Mouse (Mus musculus): ENCODE measurements at regions not wholly inside any gene's neighbourhood (a gene's known extent, or its start where the extent isn't known, plus 50 kb on each side); places are given as distances from the start of the nearest gene placed in this dataset.

DNA sequence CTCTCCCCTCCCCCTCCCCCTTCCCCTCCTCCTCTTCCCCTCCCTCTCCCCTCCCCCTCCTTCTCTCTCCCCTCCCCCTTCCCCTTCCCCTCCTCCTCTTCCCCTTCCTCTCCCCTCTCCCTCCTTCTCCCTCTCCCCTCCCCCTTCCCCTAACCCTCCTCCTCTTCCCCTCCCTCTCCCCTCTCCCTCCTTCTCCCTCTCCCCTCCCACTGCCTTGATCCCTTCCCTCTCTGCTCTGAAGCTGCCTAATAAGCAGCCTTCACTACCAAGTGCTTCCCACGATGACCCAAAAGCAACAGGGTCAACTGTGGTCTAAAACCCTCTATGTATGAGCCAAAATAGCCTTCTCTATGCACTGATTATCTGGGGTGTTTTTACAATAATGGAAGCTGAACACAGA lies 96.4 kb upstream of the Noct start:
- H3K27me3 ChIP-seq (ENCODE audit: control insufficient read depth, insufficient read depth, low read length) = no peaks in the 10 kb centered on the region
- H3K4me2 ChIP-seq (ENCODE audit: low read length) = no peak overlapping the region
- H3K36me3 ChIP-seq (ENCODE audit: control insufficient read depth, insufficient read depth, low read length) = no peaks in the 10 kb centered on the region
- H3K9me3 ChIP-seq (ENCODE audit: control insufficient read depth, low read length) = no peaks in the 10 kb centered on the region
- WGBS = 61% methylated on average over 1 of the region's 1 CpGs
- DNase-seq (no peak), ATAC-seq (ENCODE audit: low FRiP score, low TSS enrichment) (no peak)
- no peak overlapping the region for H3K27ac ChIP-seq (replicated peaks; ENCODE audit: low read depth, low read length)
- no peak overlapping the region for H3K4me3 ChIP-seq (replicated peaks; ENCODE audit: low read depth, low read length)
- no peak overlapping the region for H3K9ac ChIP-seq (replicated peaks; ENCODE audit: low read length)
- H3K4me1 ChIP-seq (ENCODE audit: control insufficient read depth, insufficient read depth, low read length) = no peaks in the 10 kb centered on the region

DNA sequence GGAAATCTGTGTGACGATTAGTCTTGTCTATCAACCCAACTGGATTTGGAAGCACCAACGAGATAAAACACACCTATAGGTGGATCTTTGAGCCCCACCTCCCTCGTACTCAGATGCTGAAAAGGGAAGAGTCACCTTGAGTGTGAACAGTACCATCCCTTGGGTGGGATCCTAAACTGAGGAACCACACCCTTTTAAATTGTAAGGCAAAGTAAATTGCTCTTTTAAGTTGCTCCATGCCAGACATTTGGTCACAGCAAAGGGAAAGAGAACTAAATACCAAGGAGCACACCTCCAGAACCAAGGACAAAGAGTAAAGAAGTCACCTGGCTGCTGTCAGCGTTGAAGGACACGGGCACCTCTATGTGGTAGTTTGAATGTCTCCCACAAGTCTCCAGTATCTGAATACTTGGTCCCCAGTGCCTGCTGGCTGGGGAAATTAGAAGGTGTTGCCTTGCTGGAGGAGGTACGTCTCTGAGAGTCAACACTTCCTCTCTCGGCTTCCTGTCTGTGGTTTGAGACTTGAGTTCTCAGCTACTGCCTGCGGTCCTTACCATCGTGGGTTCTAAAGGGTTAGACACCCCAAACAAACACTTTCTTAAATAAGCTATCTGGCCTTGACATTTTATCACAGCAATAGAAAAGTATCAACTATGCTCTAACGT lies 95.6 kb upstream of the Noct start:
- no peak overlapping the region for H3K9ac ChIP-seq (replicated peaks; ENCODE audit: low read length)
- WGBS = 93% methylated on average over 10 of the region's 10 CpGs
- H3K36me3 ChIP-seq (ENCODE audit: control insufficient read depth, insufficient read depth, low read length) = no peaks in the 10 kb centered on the region
- no peak for ATAC-seq (ENCODE audit: low FRiP score, low TSS enrichment)
- DNase-seq = no peak
- H3K27ac ChIP-seq (replicated peaks; ENCODE audit: low read depth, low read length) = no peak overlapping the region
- H3K4me1 ChIP-seq (ENCODE audit: control insufficient read depth, insufficient read depth, low read length) = no peaks in the 10 kb centered on the region
- H3K4me2 ChIP-seq (ENCODE audit: low read length) = no peak overlapping the region
- no peaks in the 10 kb centered on the region for H3K9me3 ChIP-seq (ENCODE audit: control insufficient read depth, low read length)
- H3K27me3 ChIP-seq (ENCODE audit: control insufficient read depth, insufficient read depth, low read length) = no peaks in the 10 kb centered on the region
- no peak overlapping the region for H3K4me3 ChIP-seq (replicated peaks; ENCODE audit: low read depth, low read length)

DNA sequence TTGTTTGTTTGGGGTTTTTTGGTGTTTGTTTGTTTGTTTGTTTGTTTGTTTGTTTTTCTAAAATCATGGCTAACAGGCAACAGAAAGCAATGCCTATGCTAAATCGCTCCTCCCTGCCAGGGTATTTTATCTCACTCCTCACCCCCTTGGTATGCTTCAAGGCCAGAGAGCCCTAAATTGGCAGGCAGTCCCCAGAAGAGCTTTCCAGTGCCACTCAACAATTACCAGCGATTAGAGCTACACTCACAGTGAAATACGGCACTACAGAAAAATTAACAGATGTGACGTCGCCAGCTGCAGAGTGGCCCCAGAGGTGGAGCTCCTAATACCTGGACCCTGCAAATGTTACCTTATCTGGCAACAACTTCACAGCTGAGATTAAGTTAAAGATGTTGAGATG lies 93.5 kb upstream of the Noct start:
- Histone ChIP-seq H3K4me3 (replicated peaks; ENCODE audit: low read depth, low read length) (no peak overlapping the region), H3K9ac (replicated peaks; ENCODE audit: low read length) (no peak overlapping the region), H3K4me1 (ENCODE audit: control insufficient read depth, insufficient read depth, low read length) (no peaks in the 10 kb centered on the region), H3K9me3 (ENCODE audit: control insufficient read depth, low read length) (no peaks in the 10 kb centered on the region), H3K27ac (replicated peaks; ENCODE audit: low read depth, low read length) (no peak overlapping the region), H3K27me3 (ENCODE audit: control insufficient read depth, insufficient read depth, low read length) (no peaks in the 10 kb centered on the region), H3K36me3 (ENCODE audit: control insufficient read depth, insufficient read depth, low read length) (no peaks in the 10 kb centered on the region), H3K4me2 (ENCODE audit: low read length) (no peak overlapping the region)
- DNase-seq (no peak), ATAC-seq (ENCODE audit: low FRiP score, low TSS enrichment) (no peak)
- 84% methylated on average over 5 of the region's 5 CpGs for whole genome bisulfite sequencing

DNA sequence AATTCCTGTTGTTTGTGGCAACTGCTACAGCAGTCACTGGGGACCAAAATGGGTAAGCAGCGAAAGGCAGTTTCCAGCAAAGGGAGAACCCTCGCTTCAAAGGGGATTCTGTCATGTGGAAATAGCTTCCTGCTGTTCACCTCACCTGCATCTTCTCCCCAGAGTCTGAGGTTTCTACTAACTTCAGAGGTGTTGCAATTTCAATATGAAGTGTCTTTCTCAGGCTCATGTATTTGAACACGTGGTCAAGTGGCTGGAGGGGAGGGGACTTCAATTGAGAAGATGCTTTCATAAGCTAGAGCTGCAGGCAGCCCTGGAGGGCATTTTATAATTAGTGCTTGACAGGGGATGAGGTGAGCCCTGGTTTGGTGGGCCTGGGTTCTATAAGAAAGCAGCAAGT lies 92.9 kb upstream of the Noct start:
- H3K36me3 ChIP-seq (ENCODE audit: control insufficient read depth, insufficient read depth, low read length) = no peaks in the 10 kb centered on the region
- DNase-seq = no peak
- no peak for ATAC-seq (ENCODE audit: low FRiP score, low TSS enrichment)
- no peak overlapping the region for H3K27ac ChIP-seq (replicated peaks; ENCODE audit: low read depth, low read length)
- H3K4me2 ChIP-seq (ENCODE audit: low read length) = no peak overlapping the region
- H3K4me1 ChIP-seq (ENCODE audit: control insufficient read depth, insufficient read depth, low read length) = no peaks in the 10 kb centered on the region
- no peak overlapping the region for H3K4me3 ChIP-seq (replicated peaks; ENCODE audit: low read depth, low read length)
- WGBS = 70% methylated on average over 3 of the region's 3 CpGs
- H3K9me3 ChIP-seq (ENCODE audit: control insufficient read depth, low read length) = no peaks in the 10 kb centered on the region
- H3K9ac ChIP-seq (replicated peaks; ENCODE audit: low read length) = no peak overlapping the region
- no peaks in the 10 kb centered on the region for H3K27me3 ChIP-seq (ENCODE audit: control insufficient read depth, insufficient read depth, low read length)

DNA sequence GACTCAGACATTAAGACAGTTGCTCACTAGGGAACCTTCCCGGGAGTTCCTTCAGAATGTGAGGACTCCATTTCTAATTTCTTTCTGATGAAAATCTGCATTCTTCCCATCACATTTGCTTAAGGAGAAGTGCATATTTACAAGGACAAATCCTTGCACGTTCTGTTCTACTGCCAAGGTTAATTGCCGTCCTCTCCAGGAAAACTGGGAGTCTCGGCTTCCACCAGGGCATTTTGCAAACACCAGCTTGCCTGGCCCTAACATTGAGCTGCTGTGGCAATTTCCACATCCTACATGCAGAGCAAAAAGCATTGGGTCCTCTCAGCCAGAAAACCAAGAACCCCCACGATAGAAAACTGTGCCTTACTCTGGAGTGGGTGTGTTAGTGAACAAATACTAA lies 91.5 kb upstream of the Noct start:
- ATAC-seq (ENCODE audit: low FRiP score, low TSS enrichment) = no peak
- no peaks in the 10 kb centered on the region for H3K27me3 ChIP-seq (ENCODE audit: control insufficient read depth, insufficient read depth, low read length)

DNA sequence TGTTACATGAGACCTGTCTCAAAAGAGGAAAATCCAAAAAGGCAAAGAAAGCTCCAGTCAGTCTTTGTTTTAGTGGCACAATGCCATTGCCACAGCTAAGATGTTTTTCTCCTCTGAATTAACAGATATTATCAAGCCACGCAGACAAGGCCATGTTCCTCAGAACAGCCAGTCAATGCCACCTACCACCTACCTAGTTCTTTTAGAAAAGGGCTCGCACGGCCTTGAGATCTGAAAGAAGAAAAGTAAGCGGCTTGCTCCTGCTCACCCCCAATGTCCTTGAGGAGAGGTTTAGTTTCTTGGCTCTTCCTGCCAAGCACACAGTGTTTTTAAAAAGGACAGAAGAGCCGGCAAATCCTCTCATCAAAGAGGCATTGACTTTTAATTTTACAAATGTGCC lies 88.7 kb upstream of the Noct start:
- ATAC-seq (ENCODE audit: low FRiP score, low TSS enrichment) = no peak
- Histone ChIP-seq H3K4me1 (ENCODE audit: control insufficient read depth, insufficient read depth, low read length) (no peaks in the 10 kb centered on the region), H3K36me3 (ENCODE audit: control insufficient read depth, insufficient read depth, low read length) (no peaks in the 10 kb centered on the region), H3K27me3 (ENCODE audit: control insufficient read depth, insufficient read depth, low read length) (no peaks in the 10 kb centered on the region), H3K9me3 (ENCODE audit: control insufficient read depth, low read length) (no peaks in the 10 kb centered on the region), H3K4me3 (replicated peaks; ENCODE audit: low read depth, low read length) (no peak overlapping the region), H3K27ac (replicated peaks; ENCODE audit: low read depth, low read length) (0 out of 2 replicates have a peak overlapping the region, but pooled peaks have one; percentile 45), H3K9ac (replicated peaks; ENCODE audit: low read length) (no peak overlapping the region), H3K4me2 (ENCODE audit: low read length) (no peak overlapping the region)
- WGBS = 53% methylated on average over 5 of the region's 5 CpGs
- DNase-seq = no peak

More for the DNA sequence above, 91.5 kb upstream of the Noct start:
- Histone ChIP-seq H3K4me2 (ENCODE audit: low read length) (no peak overlapping the region), H3K36me3 (ENCODE audit: control insufficient read depth, insufficient read depth, low read length) (no peaks in the 10 kb centered on the region), H3K27ac (replicated peaks; ENCODE audit: low read depth, low read length) (no peak overlapping the region), H3K4me1 (ENCODE audit: control insufficient read depth, insufficient read depth, low read length) (no peaks in the 10 kb centered on the region), H3K9me3 (ENCODE audit: control insufficient read depth, low read length) (no peaks in the 10 kb centered on the region), H3K4me3 (replicated peaks; ENCODE audit: low read depth, low read length) (no peak overlapping the region), H3K9ac (replicated peaks; ENCODE audit: low read length) (no peak overlapping the region)
- WGBS = 83% methylated on average over 5 of the region's 5 CpGs
- DNase-seq = no peak

DNA sequence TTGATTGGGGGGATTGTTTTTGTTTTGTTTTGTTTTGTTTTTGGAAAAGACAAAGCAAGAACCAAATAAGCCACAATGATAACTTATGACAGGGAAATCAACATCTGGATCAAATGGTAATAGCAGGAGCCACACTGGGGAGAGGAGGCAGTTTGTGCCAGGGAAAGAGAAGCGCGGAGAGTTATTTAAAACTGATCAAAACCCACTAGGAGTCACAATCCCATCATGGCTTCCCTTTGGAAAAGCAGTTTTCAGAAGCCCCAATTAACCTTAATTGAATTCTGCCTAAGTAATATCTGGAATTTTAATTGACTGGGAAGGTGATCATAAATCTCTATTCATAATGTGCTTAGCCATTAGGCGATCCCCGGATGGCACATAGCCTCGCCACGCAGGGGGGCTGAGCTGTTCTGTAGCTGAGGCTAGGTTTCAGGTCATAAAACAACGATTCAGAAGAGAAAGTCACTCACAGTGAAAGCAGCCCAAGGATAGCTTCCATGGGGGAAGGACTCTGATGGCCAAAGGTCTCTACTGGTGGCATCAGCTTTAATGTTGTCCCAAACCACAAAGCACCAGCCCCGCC lies 86.4 kb upstream of the Noct start:
- no peak overlapping the region for H3K9ac ChIP-seq (replicated peaks; ENCODE audit: low read length)

DNA sequence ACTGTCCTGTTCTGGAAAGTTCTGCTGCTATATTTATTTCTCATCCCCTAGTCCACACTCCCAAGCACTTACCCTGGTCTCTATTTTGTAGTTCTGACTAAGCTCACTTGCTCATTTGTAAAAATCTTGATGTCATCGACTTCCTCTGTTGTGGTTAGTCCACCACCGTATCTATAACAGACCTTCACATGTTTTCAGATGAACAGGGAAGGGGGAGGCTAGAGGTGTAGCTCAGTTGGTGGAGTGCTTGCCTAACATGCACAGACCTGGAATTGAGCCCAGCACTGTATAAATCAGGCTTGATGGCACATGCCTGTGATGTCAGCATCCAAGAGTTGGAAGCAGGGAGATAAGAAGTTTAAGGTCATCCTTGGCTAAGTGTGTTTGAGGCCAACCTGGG lies 78.3 kb upstream of the Noct start:
- 90% methylated on average over 2 of the region's 2 CpGs for WGBS
- no peak overlapping the region for H3K4me3 ChIP-seq (replicated peaks; ENCODE audit: low read depth, low read length)
- no peak overlapping the region for H3K4me2 ChIP-seq (ENCODE audit: low read length)
- no peaks in the 10 kb centered on the region for H3K27me3 ChIP-seq (ENCODE audit: control insufficient read depth, insufficient read depth, low read length)
- no peak overlapping the region for H3K9ac ChIP-seq (replicated peaks; ENCODE audit: low read length)
- no peaks in the 10 kb centered on the region for H3K36me3 ChIP-seq (ENCODE audit: control insufficient read depth, insufficient read depth, low read length)
- H3K9me3 ChIP-seq (ENCODE audit: control insufficient read depth, low read length) = no peaks in the 10 kb centered on the region
- DNase-seq = no peak
- no peak overlapping the region for H3K27ac ChIP-seq (replicated peaks; ENCODE audit: low read depth, low read length)
- ATAC-seq (ENCODE audit: low FRiP score, low TSS enrichment) = no peak
- H3K4me1 ChIP-seq (ENCODE audit: control insufficient read depth, insufficient read depth, low read length) = no peaks in the 10 kb centered on the region

More for the DNA sequence above, 86.4 kb upstream of the Noct start:
- Histone ChIP-seq H3K4me1 (ENCODE audit: control insufficient read depth, insufficient read depth, low read length) (no peaks in the 10 kb centered on the region), H3K4me3 (replicated peaks; ENCODE audit: low read depth, low read length) (no peak overlapping the region), H3K27me3 (ENCODE audit: control insufficient read depth, insufficient read depth, low read length) (no peaks in the 10 kb centered on the region), H3K9me3 (ENCODE audit: control insufficient read depth, low read length) (no peaks in the 10 kb centered on the region), H3K27ac (replicated peaks; ENCODE audit: low read depth, low read length) (no peak overlapping the region), H3K36me3 (ENCODE audit: control insufficient read depth, insufficient read depth, low read length) (no peaks in the 10 kb centered on the region), H3K4me2 (ENCODE audit: low read length) (no peak overlapping the region)
- DNase-seq = no peak
- ATAC-seq (ENCODE audit: low FRiP score, low TSS enrichment) = no peak
- WGBS = 69% methylated on average over 8 of the region's 8 CpGs

DNA sequence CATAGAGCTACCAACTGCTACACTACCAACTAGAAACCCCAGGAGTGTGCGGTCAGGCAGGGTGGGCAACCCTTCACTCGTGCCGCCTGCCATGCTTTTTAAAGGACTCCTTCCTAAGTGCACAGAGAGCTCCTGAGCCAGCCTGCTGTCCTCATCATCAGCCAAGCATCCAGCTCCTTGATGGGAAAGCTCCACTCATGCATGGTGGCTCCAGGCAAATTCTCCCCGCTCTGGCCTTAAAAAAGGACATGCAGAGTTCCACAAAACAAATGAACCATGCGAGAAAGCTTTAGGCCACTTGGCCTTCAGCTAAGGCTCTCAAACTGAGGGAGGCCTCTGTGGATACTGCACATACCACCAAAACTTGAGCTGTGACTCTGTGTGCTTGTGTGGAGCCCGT lies 74.2 kb upstream of the Noct start:
- Histone ChIP-seq H3K36me3 (ENCODE audit: control insufficient read depth, insufficient read depth, low read length) (no peaks in the 10 kb centered on the region), H3K9me3 (ENCODE audit: control insufficient read depth, low read length) (no peaks in the 10 kb centered on the region), H3K9ac (replicated peaks; ENCODE audit: low read length) (no peak overlapping the region), H3K4me3 (replicated peaks; ENCODE audit: low read depth, low read length) (no peak overlapping the region), H3K4me2 (ENCODE audit: low read length) (no peak overlapping the region), H3K27ac (replicated peaks; ENCODE audit: low read depth, low read length) (no peak overlapping the region), H3K4me1 (ENCODE audit: control insufficient read depth, insufficient read depth, low read length) (no peaks in the 10 kb centered on the region), H3K27me3 (ENCODE audit: control insufficient read depth, insufficient read depth, low read length) (no peaks in the 10 kb centered on the region)
- no peak for ATAC-seq (ENCODE audit: low FRiP score, low TSS enrichment)
- WGBS = 74% methylated on average over 6 of the region's 6 CpGs
- DNase-seq = no peak
